Mouse (Mus musculus) megakaryocyte-erythroid progenitor cell, adult 5-6 weeks (primary cell): Measurements from ENCODE around the gene Tas2r122. TPM values are rescaled to one million over a fixed set of nuclear protein-coding genes. Genes with fewer than 3 reads are reported as not detected.
"Not testable (repeated sequence)": the region's sequence is repeated elsewhere in the genome, so short reads cannot be mapped to it uniquely, and the experiment has no call there.

Experiments
- ATAC-seq: replicated peaks from 2 replicates; pipeline ENCODE4 v1.8.0; 2016; ENCODE audit warnings: mild to moderate bottlenecking, inconsistent platforms; ENCODE audit not compliant: severe bottlenecking, poor library complexity, low FRiP score, low TSS enrichment
- total RNA-seq, 2 experiments: library from RNA; stranded (forward) in 1 of 2; stranded (reverse) in 1 of 2; fragments of 200-1000, 215-1000 nt in 1 of 2; fragments of >200 nt in 1 of 2; fragmentation: Nextera tagmentation in 1 of 2; gene quantifications; 2 replicates each; pipeline ENCODE4 v1.2.3; 2014 to 2017

Gene Tas2r122
- total RNA-seq (2014; fragmentation: Nextera tagmentation) (not detected in 2 replicates), total RNA-seq (2017) (not detected in 2 replicates)

- no peak for ATAC-seq
Observed at GRCm38 (mm10) chr6:132711828-132712227, at the start of gene Tas2r122. TSS of gene Tas2r122 (minus strand) at chr6:132711928.

GRCm38 (mm10) chr6:132754430-132754829 lies 42.7 kb upstream of the Tas2r122 start, which contains the start of gene Tas2r124:
TSS of gene Tas2r124 (plus strand) at chr6:132754730.
- no peak for ATAC-seq

GRCm38 (mm10) chr6:132750206-132750605 lies 38.5 kb upstream of the Tas2r122 start:
- ATAC-seq, result no peak

GRCm38 (mm10) chr6:132737935-132738334 lies 26.2 kb upstream of the Tas2r122 start, which contains the start of gene Tas2r115:
TSS of gene Tas2r115 (minus strand) at chr6:132738035.
- ATAC-seq, result no peak

- ATAC-seq, result no peak
Observed at GRCm38 (mm10) chr6:132700907-132701306, 10.8 kb downstream of the Tas2r122 start, which contains the start of gene Tas2r121. TSS of gene Tas2r121 (minus strand) at chr6:132701007.

GRCm38 (mm10) chr6:132691596-132691995 lies 20.1 kb downstream of the Tas2r122 start:
- not testable (repeated sequence) for ATAC-seq

Other genes with a start within 250 kb of the Tas2r122 start
- gene Prh1, start 142.1 kb downstream of the Tas2r122 start, total RNA-seq (2014; fragmentation: Nextera tagmentation), result not detected in 2 replicates
- gene Prh1, start 142.1 kb downstream of the Tas2r122 start, total RNA-seq (2017), result not detected in 2 replicates
- not detected in 2 replicates for gene Prp2, start 116.0 kb downstream of the Tas2r122 start, total RNA-seq (2014; fragmentation: Nextera tagmentation)
- gene Prp2, start 116.0 kb downstream of the Tas2r122 start, total RNA-seq (2017), result not detected in 2 replicates
- not detected in 2 replicates for gene A630073D07Rik, start 60.4 kb downstream of the Tas2r122 start, total RNA-seq (2014; fragmentation: Nextera tagmentation)
- not detected in 2 replicates for gene A630073D07Rik, start 60.4 kb downstream of the Tas2r122 start, total RNA-seq (2017)
- not detected in 2 replicates for gene Tas2r120, start 55.0 kb downstream of the Tas2r122 start, total RNA-seq (2014; fragmentation: Nextera tagmentation)
- not detected in 2 replicates for gene Tas2r120, start 55.0 kb downstream of the Tas2r122 start, total RNA-seq (2017)
- gene Tas2r121, start 10.9 kb downstream of the Tas2r122 start, total RNA-seq (2014; fragmentation: Nextera tagmentation), result not detected in 2 replicates
- not detected in 2 replicates for gene Tas2r121, start 10.9 kb downstream of the Tas2r122 start, total RNA-seq (2017)
- gene Tas2r115, start 26.1 kb upstream of the Tas2r122 start, total RNA-seq (2014; fragmentation: Nextera tagmentation), result not detected in 2 replicates
- gene Tas2r115, start 26.1 kb upstream of the Tas2r122 start, total RNA-seq (2017), result not detected in 2 replicates
- gene Tas2r124, start 42.8 kb upstream of the Tas2r122 start, total RNA-seq (2014; fragmentation: Nextera tagmentation), result not detected in 2 replicates
- gene Tas2r124, start 42.8 kb upstream of the Tas2r122 start, total RNA-seq (2017), result not detected in 2 replicates
- gene Tas2r102, start 50.2 kb upstream of the Tas2r122 start, total RNA-seq (2014; fragmentation: Nextera tagmentation), result not detected in 2 replicates
- not detected in 2 replicates for gene Tas2r102, start 50.2 kb upstream of the Tas2r122 start, total RNA-seq (2017)
- not detected in 2 replicates for gene Tas2r136, start 66.2 kb upstream of the Tas2r122 start, total RNA-seq (2014; fragmentation: Nextera tagmentation)
- not detected in 2 replicates for gene Tas2r136, start 66.2 kb upstream of the Tas2r122 start, total RNA-seq (2017)
- not detected in 2 replicates for gene Tas2r117, start 90.9 kb upstream of the Tas2r122 start, total RNA-seq (2014; fragmentation: Nextera tagmentation)
- not detected in 2 replicates for gene Tas2r117, start 90.9 kb upstream of the Tas2r122 start, total RNA-seq (2017)
- not detected in 2 replicates for gene Tas2r123, start 135.2 kb upstream of the Tas2r122 start, total RNA-seq (2014; fragmentation: Nextera tagmentation)
- gene Tas2r123, start 135.2 kb upstream of the Tas2r122 start, total RNA-seq (2017), result not detected in 2 replicates
- not detected in 2 replicates for gene Tas2r116, start 143.5 kb upstream of the Tas2r122 start, total RNA-seq (2014; fragmentation: Nextera tagmentation)
- gene Tas2r116, start 143.5 kb upstream of the Tas2r122 start, total RNA-seq (2017), result not detected in 2 replicates
- not detected in 2 replicates for gene Tas2r110, start 156.1 kb upstream of the Tas2r122 start, total RNA-seq (2014; fragmentation: Nextera tagmentation)
- gene Tas2r110, start 156.1 kb upstream of the Tas2r122 start, total RNA-seq (2017), result not detected in 2 replicates
- not detected in 2 replicates for gene Tas2r113, start 181.1 kb upstream of the Tas2r122 start, total RNA-seq (2014; fragmentation: Nextera tagmentation)
- not detected in 2 replicates for gene Tas2r113, start 181.1 kb upstream of the Tas2r122 start, total RNA-seq (2017)
- not detected in 2 replicates for gene Tas2r125, start 197.7 kb upstream of the Tas2r122 start, total RNA-seq (2014; fragmentation: Nextera tagmentation)
- not detected in 2 replicates for gene Tas2r125, start 197.7 kb upstream of the Tas2r122 start, total RNA-seq (2017)
- gene Tas2r129, start 239.2 kb upstream of the Tas2r122 start, total RNA-seq (2014; fragmentation: Nextera tagmentation), result not detected in 2 replicates
- not detected in 2 replicates for gene Tas2r129, start 239.2 kb upstream of the Tas2r122 start, total RNA-seq (2017)
- not detected in 2 replicates for gene Tas2r131, start 246.0 kb upstream of the Tas2r122 start, total RNA-seq (2014; fragmentation: Nextera tagmentation)
- not detected in 2 replicates for gene Tas2r131, start 246.0 kb upstream of the Tas2r122 start, total RNA-seq (2017)